Mouse (Mus musculus) forebrain, embryonic 14.5 days (tissue): ENCODE data around the gene Parp9. TPM values are rescaled to one million over a fixed set of nuclear protein-coding genes. Genes with fewer than 3 reads are reported as not detected.
"Not testable (repeated sequence)": the region's sequence is repeated elsewhere in the genome, so short reads cannot be mapped to it uniquely, and the experiment has no call there.

Experiments
- ATAC-seq: fragments of 200-750 bp; cut with Nextera tagmentation; 2 replicates; pipeline ENCODE4 v1.8.0; 2017; ENCODE audit warnings: mild to moderate bottlenecking, moderate library complexity
- DNase-seq: peaks from one replicate; pipeline ENCODE4 v3.0.0-alpha.2; 2015; ENCODE audit warnings: low spot score
- H3K27ac ChIP-seq: fragments of 300-500 bp; sonication (generic); 2 replicates; pipeline ENCODE4 v1.5.1; 2014; ENCODE audit warnings: low read depth, mild to moderate bottlenecking, control low read depth, low read length, moderate library complexity
- H3K27me3 ChIP-seq: fragments of 300-500 bp; sonication (generic); replicated peaks from 2 replicates; pipeline ENCODE4 v1.6.1; 2014; ENCODE audit warnings: low read length, control low read depth, mixed read lengths; ENCODE audit not compliant: control insufficient read depth, insufficient read depth
- H3K36me3 ChIP-seq: fragments of 300-500 bp; sonication (generic); 2 replicates; pipeline ENCODE4 v1.6.1; 2014; ENCODE audit warnings: low read length, control low read depth; ENCODE audit not compliant: control insufficient read depth, insufficient read depth
- H3K4me1 ChIP-seq: fragments of 300-500 bp; sonication (generic); 2 replicates; pipeline ENCODE4 v1.6.1; 2014; ENCODE audit warnings: antibody characterized with exemption, low read length, control low read depth; ENCODE audit not compliant: control insufficient read depth, insufficient read depth
- H3K4me2 ChIP-seq: fragments of 300-500 bp; sonication (generic); 2 replicates; pipeline ENCODE4 v1.6.1; 2014; ENCODE audit warnings: mild to moderate bottlenecking, control low read depth, low read length
- H3K4me3 ChIP-seq: fragments of 300-500 bp; sonication (generic); 2 replicates; pipeline ENCODE4 v1.5.1; 2014; ENCODE audit warnings: low read depth, low read length, control low read depth
- H3K9ac ChIP-seq: fragments of 300-500 bp; sonication (generic); 2 replicates; pipeline ENCODE4 v1.6.1; 2014; ENCODE audit warnings: mild to moderate bottlenecking, low read length, control low read depth, moderate library complexity
- H3K9me3 ChIP-seq: fragments of 300-500 bp; sonication (generic); replicated peaks from 2 replicates; pipeline ENCODE4 v1.6.1; 2016; ENCODE audit warnings: low read length, control low read depth, mixed read lengths; ENCODE audit not compliant: control insufficient read depth
- WGBS: fragments of 180-500 bp; shearing (Covaris S2); extraction: QIAGEN DNeasy Blood & Tissue Kit; methylation state at CpG from one replicate; pipeline ENCODE4 v1.1.7; 2014; 5-methylcytosine and 5-hydroxymethylcytosine counted together
- polyA plus RNA-seq: library from polyadenylated mRNA; unstranded; fragments of >200 nt; fragmentation: Nextera tagmentation; extraction: Ambion mirVana; gene quantifications from 2 replicates; pipeline ENCODE4 v1.2.1, GENCODE M21; 2014

The Parp9 gene
- polyA plus RNA-seq = 2.5 and 3.1 TPM in 2 replicates

DNA sequence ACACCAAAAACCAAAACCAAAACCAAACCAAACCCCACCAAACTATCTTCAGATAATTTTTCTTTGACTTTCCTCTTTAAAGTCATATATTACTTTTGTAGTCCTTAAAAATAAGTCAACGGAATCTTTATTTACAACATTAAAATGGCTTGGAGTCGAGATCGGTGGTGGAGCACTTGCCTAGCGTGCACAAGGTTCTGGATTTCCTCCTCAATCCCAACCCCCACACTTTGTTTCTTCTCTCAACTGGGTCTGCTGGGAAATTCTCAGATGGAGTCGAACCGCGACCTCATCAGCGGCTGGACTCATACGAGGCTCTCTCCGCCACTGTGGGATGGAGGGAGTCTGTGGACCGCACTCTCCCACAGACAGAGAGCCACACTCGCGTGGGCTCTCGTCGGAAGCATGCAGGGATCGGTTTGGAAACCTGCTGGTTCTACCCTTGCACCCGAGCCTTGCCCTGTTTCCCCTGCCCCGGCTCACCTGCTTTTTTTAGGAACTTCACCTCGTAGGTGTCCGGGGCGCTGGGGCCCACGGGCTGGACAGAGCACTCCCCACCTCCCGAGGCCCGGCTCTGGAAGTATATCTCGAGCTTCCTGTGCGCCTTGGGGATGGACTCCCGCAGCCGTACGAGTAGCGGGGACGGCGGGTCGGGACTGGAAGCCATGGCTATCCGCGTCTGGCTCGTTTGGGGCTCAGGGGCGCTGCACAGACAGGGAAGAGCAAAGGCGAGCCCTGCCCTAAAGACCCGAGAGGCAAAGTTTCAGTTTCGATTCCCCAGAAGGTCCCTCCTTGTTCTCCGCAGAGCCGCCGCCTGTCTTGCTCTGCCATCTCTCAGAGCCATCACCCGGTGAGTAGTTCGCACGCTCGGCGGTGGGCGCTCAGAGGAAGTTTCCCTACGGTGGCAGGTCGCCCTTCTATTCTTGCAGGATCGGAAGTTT lies at the start of gene Parp9, which contains the start of gene Dtx3l:
TSS of gene Parp9 (plus strand) at position 260 of the 941 bp plus-strand sequence.
TSS of gene Dtx3l (minus strand) at position 941 of the 941 bp plus-strand sequence.
- Histone ChIP-seq H3K36me3 (no peaks in the 10 kb centered on the region), H3K4me2 (peak within 1 kb of the TSS; percentile 84), H3K9ac (peak within 1 kb of the TSS; percentile 75), H3K9me3 (no peaks in the 10 kb centered on the region), H3K27ac (no peak within 1 kb of the TSS), H3K4me3 (peak within 1 kb of the TSS; percentile 58), H3K4me1 (peaks cover 8% of the 10 kb centered on the region), H3K27me3 (no peaks in the 10 kb centered on the region)
- 2% methylated on average over 52 of the region's 52 CpGs for WGBS
- peak; percentile 63 for ATAC-seq
- peak; percentile 50 for DNase-seq

GRCm38 (mm10) chr16:35888910-35889309 lies 49.4 kb upstream of the Parp9 start:
- no peak overlapping the region for H3K4me2 ChIP-seq
- H3K36me3 ChIP-seq = no peaks in the 10 kb centered on the region
- no peaks in the 10 kb centered on the region for H3K27me3 ChIP-seq
- no peak overlapping the region for H3K27ac ChIP-seq
- 94% methylated on average over 5 of the region's 5 CpGs for WGBS
- no peaks in the 10 kb centered on the region for H3K4me1 ChIP-seq
- ATAC-seq (no peak), DNase-seq (no peak)
- no peak overlapping the region for H3K9ac ChIP-seq
- H3K4me3 ChIP-seq = no peak overlapping the region
- no peaks in the 10 kb centered on the region for H3K9me3 ChIP-seq

- Histone ChIP-seq H3K27me3 (no peaks in the 10 kb centered on the region), H3K4me3 (no peak overlapping the region), H3K9ac (no peak overlapping the region), H3K36me3 (no peaks in the 10 kb centered on the region), H3K4me1 (no peaks in the 10 kb centered on the region), H3K9me3 (no peaks in the 10 kb centered on the region), H3K4me2 (no peak overlapping the region), H3K27ac (no peak overlapping the region)
- WGBS = 72% methylated on average over 3 of the region's 3 CpGs
- DNase-seq = no peak
- no peak for ATAC-seq
Observed at GRCm38 (mm10) chr16:35890645-35891044, 47.6 kb upstream of the Parp9 start.

DNA sequence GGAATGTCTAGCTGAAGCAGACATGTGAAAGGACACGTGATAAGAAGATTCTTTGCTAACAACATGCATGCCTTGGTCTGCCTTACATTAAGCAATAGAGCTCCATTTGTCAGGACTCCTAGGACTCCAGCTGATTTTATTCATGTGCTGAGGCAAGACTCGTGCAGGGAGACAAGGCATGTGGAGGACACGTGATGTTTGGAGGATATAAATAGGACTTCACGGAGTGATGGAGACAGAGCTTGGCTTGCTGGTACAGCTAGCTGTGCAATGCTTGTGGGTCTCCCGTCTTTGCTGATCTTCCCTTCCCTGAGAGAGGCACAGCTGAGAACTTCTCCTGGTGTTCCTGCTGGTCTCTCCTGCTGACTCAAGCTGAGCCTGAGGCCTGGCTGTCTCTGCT lies 46.7 kb upstream of the Parp9 start:
- not testable (repeated sequence) for H3K4me3 ChIP-seq, H3K4me1 ChIP-seq, H3K9me3 ChIP-seq, H3K27ac ChIP-seq, H3K9ac ChIP-seq, H3K27me3 ChIP-seq, H3K4me2 ChIP-seq, H3K36me3 ChIP-seq, DNase-seq, ATAC-seq
- 82% methylated on average over 5 of the region's 5 CpGs for WGBS

DNA sequence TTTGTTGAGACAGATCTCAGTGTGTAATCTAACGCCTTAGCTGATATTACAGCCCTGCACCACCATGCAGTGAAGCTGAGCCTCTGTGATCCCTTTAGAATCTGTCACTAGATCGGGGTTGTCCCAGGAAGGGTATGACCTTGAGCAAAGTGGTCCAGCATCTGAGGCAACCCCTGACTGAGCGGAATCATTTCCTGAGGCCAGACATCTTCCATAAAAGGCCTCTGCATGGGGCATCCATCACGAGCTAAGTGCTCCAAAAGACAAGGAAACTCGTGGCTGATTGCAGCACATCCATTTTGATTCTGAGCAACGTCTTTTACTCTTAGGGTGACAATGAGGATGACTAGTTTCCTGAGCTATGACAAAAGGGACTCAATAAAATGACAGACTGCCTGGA lies 43.3 kb upstream of the Parp9 start:
- 74% methylated on average over 6 of the region's 6 CpGs for WGBS
- H3K9me3 ChIP-seq = no peaks in the 10 kb centered on the region

DNA sequence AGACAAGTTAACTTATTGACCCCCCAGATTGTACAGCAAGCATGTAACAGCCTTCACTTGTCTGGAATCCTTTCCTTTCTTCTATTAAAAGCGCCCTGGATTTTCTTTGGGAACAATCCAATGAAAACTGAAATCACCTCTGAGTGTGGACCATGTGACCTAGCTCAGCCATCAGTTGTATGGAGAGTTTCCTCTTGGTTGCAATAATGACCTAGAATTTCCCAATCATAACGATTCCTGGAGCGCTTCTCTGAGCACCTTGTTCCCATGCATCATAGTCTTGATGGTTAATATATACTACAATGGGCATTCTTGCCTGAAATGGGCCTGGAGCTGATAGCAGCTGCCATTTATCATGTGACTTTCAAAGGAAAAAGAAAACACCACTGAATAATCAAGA lies 37.7 kb upstream of the Parp9 start:
- DNase-seq (no peak), ATAC-seq (no peak)
- Histone ChIP-seq H3K4me1 (no peaks in the 10 kb centered on the region), H3K27ac (no peak overlapping the region), H3K9me3 (no peaks in the 10 kb centered on the region), H3K4me3 (no peak overlapping the region), H3K27me3 (no peaks in the 10 kb centered on the region), H3K36me3 (no peaks in the 10 kb centered on the region), H3K4me2 (no peak overlapping the region), H3K9ac (no peak overlapping the region)
- 86% methylated on average over 3 of the region's 3 CpGs for WGBS

More for the DNA sequence above, 43.3 kb upstream of the Parp9 start:
- Histone ChIP-seq H3K4me1 (no peaks in the 10 kb centered on the region), H3K36me3 (no peaks in the 10 kb centered on the region), H3K27ac (no peak overlapping the region), H3K27me3 (no peaks in the 10 kb centered on the region), H3K4me3 (no peak overlapping the region), H3K4me2 (no peak overlapping the region), H3K9ac (no peak overlapping the region)
- no peak for ATAC-seq
- no peak for DNase-seq

DNA sequence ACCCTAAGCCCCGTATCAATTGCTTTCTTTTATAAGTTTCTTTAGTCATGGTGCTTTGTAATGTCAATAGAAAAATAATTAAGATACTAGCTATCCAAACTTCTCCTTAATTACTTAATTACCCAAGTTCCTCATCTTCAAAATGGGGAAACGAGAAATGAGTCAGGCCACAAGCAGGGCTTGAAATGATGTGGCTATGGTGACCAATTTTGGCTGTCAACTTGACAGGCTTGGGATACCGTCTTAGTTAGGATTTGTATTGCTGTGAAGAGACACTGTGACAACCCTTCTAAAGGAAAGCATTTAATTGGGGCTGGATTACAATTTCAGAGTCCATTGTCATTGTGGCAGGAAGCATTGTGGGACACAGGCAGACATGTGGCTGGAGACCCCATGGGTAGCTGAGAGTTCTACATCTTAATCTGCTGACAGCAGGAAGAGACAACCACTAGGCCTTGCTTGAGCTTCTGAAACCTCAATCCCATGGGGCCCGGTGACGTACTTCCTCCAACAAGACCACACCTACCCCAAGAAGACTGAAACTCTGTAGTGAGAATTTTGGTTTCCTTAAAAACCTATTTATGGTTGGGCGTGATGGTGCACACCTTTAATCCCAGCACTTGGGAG lies 35.1 kb upstream of the Parp9 start:
- WGBS = 83% methylated on average over 6 of the region's 6 CpGs
- DNase-seq (no peak), ATAC-seq (no peak)
- H3K9me3 ChIP-seq = no peaks in the 10 kb centered on the region
- no peak overlapping the region for H3K27ac ChIP-seq
- no peak overlapping the region for H3K4me2 ChIP-seq
- H3K36me3 ChIP-seq = no peaks in the 10 kb centered on the region
- no peaks in the 10 kb centered on the region for H3K27me3 ChIP-seq
- no peaks in the 10 kb centered on the region for H3K4me1 ChIP-seq
- no peak overlapping the region for H3K9ac ChIP-seq
- no peak overlapping the region for H3K4me3 ChIP-seq

GRCm38 (mm10) chr16:35904121-35904736 lies 34.0 kb upstream of the Parp9 start:
- H3K4me1 ChIP-seq = no peaks in the 10 kb centered on the region
- DNase-seq = no peak
- WGBS = 78% methylated on average over 4 of the region's 4 CpGs
- no peaks in the 10 kb centered on the region for H3K27me3 ChIP-seq
- H3K9ac ChIP-seq = no peak overlapping the region
- H3K36me3 ChIP-seq = no peaks in the 10 kb centered on the region
- no peak overlapping the region for H3K4me2 ChIP-seq
- H3K4me3 ChIP-seq = no peak overlapping the region
- H3K9me3 ChIP-seq = no peaks in the 10 kb centered on the region
- no peak overlapping the region for H3K27ac ChIP-seq
- no peak for ATAC-seq
